Mouse (Mus musculus) liver, embryonic 13.5 days (tissue): ENCODE data around the gene Vmn1r58. TPM values are rescaled to one million over a fixed set of nuclear protein-coding genes. Genes with fewer than 3 reads are reported as not detected.
"Not testable (repeated sequence)": the region's sequence is repeated elsewhere in the genome, so short reads cannot be mapped to it uniquely, and the experiment has no call there.

ENCODE experiments used
- ATAC-seq: fragments of 200-750 bp; cut with Nextera tagmentation; 2 replicates; pipeline ENCODE4 v1.8.0; 2017; ENCODE audit warnings: low read depth, mild to moderate bottlenecking, moderate number of reproducible peaks, moderate library complexity
- DNase-seq: peaks from one replicate; pipeline ENCODE4 v3.0.0; 2022
- H3K27ac ChIP-seq: fragments of 300-500 bp; sonication (generic); 2 replicates; pipeline ENCODE4 v1.5.1; 2015; ENCODE audit warnings: moderate library complexity, mild to moderate bottlenecking, inconsistent platforms
- H3K27me3 ChIP-seq: fragments of 300-500 bp; sonication (generic); 2 replicates; pipeline ENCODE4 v1.6.1; 2015; ENCODE audit warnings: mild to moderate bottlenecking, inconsistent platforms
- H3K36me3 ChIP-seq: fragments of 300-500 bp; sonication (generic); 2 replicates; pipeline ENCODE4 v1.6.1; 2015; ENCODE audit warnings: mild to moderate bottlenecking, inconsistent platforms
- H3K4me1 ChIP-seq: fragments of 300-500 bp; sonication (generic); replicated peaks from 2 replicates; pipeline ENCODE4 v1.6.1; 2015; ENCODE audit warnings: inconsistent platforms
- H3K4me2 ChIP-seq: fragments of 300-500 bp; sonication (generic); 2 replicates; pipeline ENCODE4 v1.6.1; 2015; ENCODE audit warnings: inconsistent platforms, mild to moderate bottlenecking, moderate library complexity
- H3K4me3 ChIP-seq: fragments of 300-500 bp; sonication (generic); replicated peaks from 2 replicates; pipeline ENCODE4 v1.5.1; 2015; ENCODE audit warnings: mild to moderate bottlenecking, inconsistent platforms
- H3K9ac ChIP-seq: fragments of 300-500 bp; sonication (generic); 2 replicates; pipeline ENCODE4 v1.6.1; 2015; ENCODE audit warnings: mild to moderate bottlenecking, inconsistent platforms
- H3K9me3 ChIP-seq: fragments of 300-500 bp; sonication (generic); replicated peaks from 2 replicates; pipeline ENCODE4 v1.6.1; 2016; ENCODE audit warnings: inconsistent platforms
- WGBS: fragments of 180-500 bp; shearing (Covaris S2); methylation state at CpG from one replicate; pipeline ENCODE4 v1.1.7; 2015; ENCODE audit not compliant: insufficient replicate concordance; 5-methylcytosine and 5-hydroxymethylcytosine counted together
- polyA plus RNA-seq: library from polyadenylated mRNA; unstranded; fragments of >200 nt; fragmentation: Nextera tagmentation; extraction: Ambion mirVana; gene quantifications from 2 replicates; pipeline ENCODE4 v1.2.1, GENCODE M21; 2015

Gene Vmn1r58
- not detected in 2 replicates for polyA plus RNA-seq

DNA sequence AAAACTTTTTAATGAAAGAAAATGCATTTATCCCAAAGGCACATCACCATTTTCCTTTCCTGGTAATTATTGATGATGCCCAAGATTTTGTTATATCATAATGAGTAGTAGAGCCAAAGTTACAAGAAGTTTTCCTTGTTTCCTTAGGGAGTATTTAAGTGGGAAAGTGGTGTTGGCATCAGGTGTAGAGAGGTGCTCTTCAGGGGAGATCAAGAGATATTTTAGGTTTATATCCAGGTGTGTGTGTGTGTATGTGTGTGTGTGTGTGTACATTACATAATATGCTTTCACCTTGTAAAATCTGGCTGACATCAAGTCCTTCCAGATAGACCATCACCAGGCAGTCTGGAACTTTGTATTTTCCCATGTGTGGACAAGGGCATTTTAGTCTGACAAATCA lies at the start of gene Vmn1r58:
TSS of gene Vmn1r58 (minus strand) at position 101 of the 400 bp plus-strand sequence.
- not testable (repeated sequence) for H3K4me1 ChIP-seq, H3K4me3 ChIP-seq, H3K4me2 ChIP-seq, ATAC-seq, H3K27ac ChIP-seq, H3K27me3 ChIP-seq, H3K9ac ChIP-seq, H3K36me3 ChIP-seq, DNase-seq, H3K9me3 ChIP-seq

DNA sequence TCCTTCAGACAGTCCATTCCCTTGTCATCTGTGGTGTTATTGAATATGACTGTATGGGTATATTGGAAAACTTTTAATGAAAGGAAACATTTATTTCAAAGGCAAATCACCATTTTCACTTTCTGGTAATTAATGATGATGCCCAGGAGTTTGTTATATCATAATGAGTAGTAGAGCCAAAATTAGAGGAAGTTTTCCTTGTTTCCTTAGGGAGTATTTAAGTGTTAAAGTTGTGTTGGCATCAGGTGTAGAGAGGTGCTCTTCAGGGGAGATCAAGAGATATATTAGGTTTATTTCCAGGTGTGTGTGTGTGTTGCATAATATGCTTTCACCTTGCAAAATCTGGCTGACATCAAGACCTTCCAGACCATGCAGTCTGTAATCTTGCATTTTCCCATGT lies 43.5 kb upstream of the Vmn1r58 start, which contains the start of gene Vmn1r59:
TSS of gene Vmn1r59 (minus strand) at position 101 of the 400 bp plus-strand sequence.
- ATAC-seq (no peak), DNase-seq (no peak)
- H3K27ac ChIP-seq: no peak within 1 kb of the TSS
- no peaks in the 10 kb centered on the region for H3K27me3 ChIP-seq
- peaks cover 11% of the 10 kb centered on the region; the same call in 1 of the 2 replicates for H3K9me3 ChIP-seq
- H3K9ac ChIP-seq: no peak within 1 kb of the TSS
- no peaks in the 10 kb centered on the region for H3K36me3 ChIP-seq
- H3K4me2 ChIP-seq: no peak within 1 kb of the TSS
- H3K4me1 ChIP-seq: no peaks in the 10 kb centered on the region
- H3K4me3 ChIP-seq: no peak within 1 kb of the TSS

DNA sequence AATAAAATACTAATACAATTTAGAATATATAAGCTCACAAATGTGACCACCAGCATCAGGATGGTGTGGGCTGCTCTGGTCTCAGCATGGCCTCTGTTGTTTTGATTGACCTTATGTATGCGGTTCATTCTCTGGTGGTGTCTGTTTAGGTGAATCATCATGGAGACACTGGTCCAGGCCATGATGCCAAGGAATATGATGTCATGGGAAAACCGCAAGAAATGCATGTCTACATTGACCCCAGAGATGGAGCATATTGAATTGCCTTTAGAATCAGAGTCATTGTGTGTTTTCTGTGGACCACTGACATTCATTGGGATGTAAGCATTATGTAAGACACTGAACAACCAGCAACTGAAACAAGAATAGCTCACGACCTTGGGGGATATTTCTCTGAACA lies 40.8 kb upstream of the Vmn1r58 start:
- ATAC-seq, DNase-seq, H3K4me1 ChIP-seq, H3K4me2 ChIP-seq, H3K9ac ChIP-seq, H3K27me3 ChIP-seq, H3K36me3 ChIP-seq, H3K9me3 ChIP-seq, H3K27ac ChIP-seq, H3K4me3 ChIP-seq: not testable (repeated sequence)
- WGBS: 35% methylated on average over 3 of the region's 3 CpGs

DNA sequence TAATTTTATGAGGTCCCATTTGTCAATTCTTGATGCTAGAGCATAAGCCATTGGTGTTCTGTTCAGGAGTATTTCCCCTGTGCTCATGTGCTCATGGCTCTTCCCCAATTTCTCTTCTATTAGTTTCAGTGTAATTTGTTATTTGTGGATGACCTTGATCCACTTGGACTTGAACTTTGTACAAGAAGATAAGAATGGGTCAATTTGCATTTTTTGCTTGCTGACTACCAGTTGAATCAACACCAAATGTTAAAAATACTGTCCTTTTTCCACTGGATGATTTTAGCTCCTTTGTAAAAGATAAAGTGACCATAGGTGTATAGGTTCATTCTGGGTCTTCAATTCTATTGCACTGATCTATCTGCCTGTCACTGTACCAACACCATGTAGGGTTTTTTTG lies 35.4 kb upstream of the Vmn1r58 start:
- Histone ChIP-seq H3K27ac (no peak overlapping the region), H3K9ac (no peak overlapping the region), H3K27me3 (no peaks in the 10 kb centered on the region), H3K4me2 (no peak overlapping the region), H3K36me3 (no peaks in the 10 kb centered on the region), H3K9me3 (peaks cover 3% of the 10 kb centered on the region; the same call in 1 of the 2 replicates), H3K4me3 (no peak overlapping the region), H3K4me1 (no peaks in the 10 kb centered on the region)
- DNase-seq (no peak), ATAC-seq (no peak)

DNA sequence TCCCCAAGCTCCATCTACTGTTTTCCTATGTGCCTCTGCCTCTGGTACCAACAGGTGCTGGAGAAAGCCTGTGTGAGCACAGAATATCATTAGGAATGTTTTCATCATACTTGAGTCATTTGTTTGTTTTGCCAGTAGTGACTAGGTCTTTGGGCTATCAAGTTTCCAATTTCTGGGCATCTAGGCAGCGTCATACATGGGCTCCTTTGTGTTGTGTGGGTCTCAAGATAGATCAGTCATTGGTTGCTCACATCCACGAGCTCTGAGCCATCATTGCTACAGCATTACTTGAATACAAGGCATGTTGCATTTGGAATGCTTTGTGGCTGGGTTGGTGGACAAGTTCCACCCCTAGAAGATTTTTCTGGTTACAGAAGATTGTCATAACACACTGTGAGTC lies 7.0 kb downstream of the Vmn1r58 start:
- no peak for ATAC-seq
- Histone ChIP-seq H3K27me3 (no peaks in the 10 kb centered on the region), H3K4me3 (no peak overlapping the region), H3K9me3 (no peaks in the 10 kb centered on the region), H3K9ac (no peak overlapping the region), H3K4me1 (no peaks in the 10 kb centered on the region), H3K36me3 (no peaks in the 10 kb centered on the region), H3K27ac (no peak overlapping the region), H3K4me2 (no peak overlapping the region)
- 14% methylated on average over 2 of the region's 2 CpGs for WGBS
- DNase-seq: no peak

DNA sequence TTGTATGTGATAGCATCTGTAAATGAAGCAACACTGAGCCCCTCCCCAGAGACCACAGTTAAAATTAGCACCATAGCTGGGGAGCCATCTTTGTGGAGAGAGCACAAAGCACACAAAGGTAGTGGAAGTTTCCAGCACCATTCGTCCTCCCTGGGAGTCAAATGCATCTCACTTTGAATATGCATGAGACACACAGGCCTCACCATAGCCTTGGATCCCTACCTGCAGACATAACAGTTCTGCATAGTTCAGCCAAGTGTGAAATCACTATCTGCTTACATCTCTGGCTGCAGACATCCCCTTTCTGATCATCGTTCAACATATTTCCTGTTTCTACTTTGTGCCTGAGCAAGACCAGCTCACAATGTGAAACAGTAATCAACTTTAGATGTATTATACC lies 46.5 kb downstream of the Vmn1r58 start:
- no peak for ATAC-seq
- 51% methylated on average over 2 of the region's 2 CpGs for WGBS
- Histone ChIP-seq H3K9ac (no peak overlapping the region), H3K4me1 (no peaks in the 10 kb centered on the region), H3K27ac (no peak overlapping the region), H3K36me3 (no peaks in the 10 kb centered on the region), H3K27me3 (no peaks in the 10 kb centered on the region), H3K4me3 (no peak overlapping the region), H3K4me2 (no peak overlapping the region), H3K9me3 (0 out of 2 replicates have a peak, but pooled peaks cover 6% of the 10 kb centered on the region)
- no peak for DNase-seq

DNA sequence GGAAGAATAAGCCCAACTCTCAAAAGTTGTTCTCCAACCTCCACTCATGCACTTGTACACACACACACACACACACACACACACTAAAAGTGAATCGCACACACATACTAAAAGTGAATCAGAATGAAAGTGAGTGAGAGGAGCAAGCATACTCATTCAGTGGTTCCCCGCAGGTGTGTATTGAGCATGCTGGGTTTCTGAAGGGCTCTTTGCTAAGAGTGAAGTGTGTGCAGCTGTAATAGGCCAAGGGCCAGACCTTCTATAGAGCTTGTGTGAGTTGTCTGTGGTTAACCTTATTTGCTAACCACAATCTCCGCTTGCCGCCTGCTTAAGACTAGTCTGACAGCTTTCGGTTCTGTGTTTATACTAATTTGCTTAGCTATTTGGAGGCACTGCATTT lies 49.6 kb downstream of the Vmn1r58 start:
- Histone ChIP-seq H3K4me1 (no peaks in the 10 kb centered on the region), H3K27me3 (no peaks in the 10 kb centered on the region), H3K9me3 (peaks cover 11% of the 10 kb centered on the region; the same call in 1 of the 2 replicates), H3K4me2 (no peak overlapping the region), H3K27ac (no peak overlapping the region), H3K9ac (no peak overlapping the region), H3K36me3 (no peaks in the 10 kb centered on the region), H3K4me3 (no peak overlapping the region)
- WGBS: 80% methylated on average over 5 of the region's 5 CpGs
- ATAC-seq (no peak), DNase-seq (no peak)

Other genes with a start within 250 kb of the Vmn1r58 start
- gene Vmn1r56, start 216.6 kb downstream of the Vmn1r58 start, polyA plus RNA-seq: not detected in 2 replicates
- not detected in 2 replicates for gene Vmn1r57, start 194.9 kb downstream of the Vmn1r58 start, polyA plus RNA-seq
- not detected in 2 replicates for gene Gm5065, start 62.9 kb downstream of the Vmn1r58 start, polyA plus RNA-seq
- not detected in 2 replicates for gene Nlrp2, start 62.4 kb downstream of the Vmn1r58 start, polyA plus RNA-seq
- gene Vmn1r59, start 43.4 kb upstream of the Vmn1r58 start, polyA plus RNA-seq: not detected in 2 replicates
- not detected in 2 replicates for gene Vmn2r28, start 80.6 kb upstream of the Vmn1r58 start, polyA plus RNA-seq
- gene Vmn1r60, start 133.9 kb upstream of the Vmn1r58 start, polyA plus RNA-seq: not detected in 2 replicates
- gene Vmn1r61, start 199.9 kb upstream of the Vmn1r58 start, polyA plus RNA-seq: not detected in 2 replicates